Mouse (Mus musculus): ENCODE data around the gene Sacs. TPM values are rescaled to one million over a fixed set of nuclear protein-coding genes. Genes with fewer than 3 reads are reported as not detected.

Sacs gene
- total RNA-seq, 1 experiment from 2014 or later: 22.3 TPM

DNA sequence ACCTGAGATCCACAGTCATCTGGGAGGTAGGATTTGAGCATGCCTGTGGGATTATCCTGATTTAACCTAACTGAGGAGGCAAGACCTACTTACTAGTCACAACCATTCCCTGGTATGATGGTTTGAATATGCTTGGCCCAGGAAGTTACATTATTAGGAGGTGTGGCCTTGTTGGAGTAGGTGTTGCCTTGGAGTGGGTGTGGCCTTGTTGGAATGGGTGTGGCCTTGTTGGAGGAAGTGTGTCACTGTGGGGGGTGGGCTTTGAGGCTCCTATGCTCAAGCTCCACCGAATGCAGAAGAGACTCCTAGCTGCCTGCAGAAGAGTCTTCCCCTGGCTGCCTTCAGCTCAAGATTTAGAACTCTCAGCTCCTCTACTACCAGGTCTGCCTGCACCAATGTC is 87.9 kb downstream of the Sacs start:
- no peak for ATAC-seq (ENCODE audit: extremely low read depth, insufficient number of reproducible peaks, low FRiP score, poor library complexity, severe bottlenecking)

- no peak for ATAC-seq (ENCODE audit: extremely low read depth, insufficient number of reproducible peaks, low FRiP score, poor library complexity, severe bottlenecking)
Observed at GRCm38 (mm10) chr14:61229763-61230162, 91.5 kb downstream of the Sacs start.

- ATAC-seq (ENCODE audit: extremely low read depth, insufficient number of reproducible peaks, low FRiP score, poor library complexity, severe bottlenecking): no peak
Observed at GRCm38 (mm10) chr14:61230179-61230578, 91.9 kb downstream of the Sacs start.

- ATAC-seq (ENCODE audit: extremely low read depth, insufficient number of reproducible peaks, low FRiP score, poor library complexity, severe bottlenecking): no peak
Observed at GRCm38 (mm10) chr14:61232016-61232568, 93.8 kb downstream of the Sacs start.

DNA sequence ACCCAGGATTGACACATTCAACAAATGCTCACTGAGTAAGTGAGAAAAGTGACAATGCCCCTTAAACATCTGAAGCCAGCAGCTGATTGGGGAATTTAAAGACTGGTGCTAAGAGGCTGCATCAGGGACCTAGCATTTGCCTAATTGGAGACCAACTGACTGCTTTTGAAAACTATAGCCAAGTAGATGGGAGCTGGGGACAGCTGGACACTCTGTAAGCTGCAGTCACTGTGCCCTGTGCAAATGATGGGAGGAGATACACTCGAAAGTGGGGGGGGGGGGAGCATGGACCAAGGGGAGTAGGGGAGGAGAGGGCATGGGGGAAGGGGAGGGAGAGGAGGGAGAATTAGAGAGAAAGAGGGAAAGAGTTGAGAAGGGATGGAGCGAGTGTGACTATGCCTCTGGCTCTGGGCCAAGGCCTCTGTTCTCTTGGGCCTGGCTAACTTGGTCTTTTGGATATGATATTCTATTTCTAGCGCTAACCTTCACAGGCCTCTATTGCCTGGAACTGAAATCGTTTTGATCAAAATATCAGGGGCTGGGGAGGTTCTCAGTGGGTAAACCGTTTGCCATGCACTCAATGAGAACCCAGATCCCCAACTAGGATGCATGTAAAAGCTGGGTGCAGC is 97.7 kb downstream of the Sacs start:
- ATAC-seq (ENCODE audit: extremely low read depth, insufficient number of reproducible peaks, low FRiP score, poor library complexity, severe bottlenecking): no peak

- no peak for ATAC-seq (ENCODE audit: extremely low read depth, insufficient number of reproducible peaks, low FRiP score, poor library complexity, severe bottlenecking)
Observed at GRCm38 (mm10) chr14:61237101-61237654, 98.9 kb downstream of the Sacs start.

DNA sequence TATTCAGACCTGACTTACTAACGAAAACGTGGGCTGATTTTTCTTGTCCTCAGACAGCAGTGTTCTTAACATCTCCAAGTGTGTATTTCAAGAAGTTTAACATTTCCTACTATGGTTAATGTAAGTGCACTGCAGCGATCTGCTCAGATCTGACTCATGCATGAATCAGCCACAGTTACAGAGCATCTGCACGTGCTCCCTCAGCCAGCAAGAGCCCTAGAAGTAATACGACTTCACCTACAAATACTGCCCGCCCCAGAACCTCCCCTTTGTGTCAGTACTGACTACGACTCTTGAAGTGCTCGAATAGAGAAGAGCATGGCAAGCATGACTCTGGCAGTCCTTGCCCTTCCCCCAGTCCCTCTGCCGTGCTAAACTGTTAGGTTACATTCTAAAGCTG is 100.5 kb downstream of the Sacs start:
- no peak for ATAC-seq (ENCODE audit: extremely low read depth, insufficient number of reproducible peaks, low FRiP score, poor library complexity, severe bottlenecking)

DNA sequence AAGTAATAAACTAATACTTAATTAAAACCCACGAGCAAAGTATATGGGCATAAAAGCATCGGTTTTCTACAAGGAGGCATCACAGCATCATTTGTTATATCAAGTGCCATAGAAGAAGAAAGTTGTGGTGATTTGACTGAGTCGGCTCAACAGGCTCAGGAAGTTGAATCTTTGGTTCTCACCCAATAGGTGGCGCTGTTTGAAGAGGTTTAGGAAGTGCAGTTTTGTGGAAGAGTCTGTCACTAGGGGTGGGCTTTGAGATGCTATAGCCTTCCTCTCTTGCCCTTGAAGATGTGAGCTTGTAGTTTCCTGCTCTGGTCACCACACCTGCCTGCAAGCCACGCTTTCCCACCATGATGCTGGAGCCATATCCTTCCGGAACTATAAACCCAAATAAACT is 104.4 kb downstream of the Sacs start:
- ATAC-seq (ENCODE audit: extremely low read depth, insufficient number of reproducible peaks, low FRiP score, poor library complexity, severe bottlenecking): no peak

- ATAC-seq (ENCODE audit: extremely low read depth, insufficient number of reproducible peaks, low FRiP score, poor library complexity, severe bottlenecking): no peak
Observed at GRCm38 (mm10) chr14:61246444-61246843, 108.2 kb downstream of the Sacs start.

DNA sequence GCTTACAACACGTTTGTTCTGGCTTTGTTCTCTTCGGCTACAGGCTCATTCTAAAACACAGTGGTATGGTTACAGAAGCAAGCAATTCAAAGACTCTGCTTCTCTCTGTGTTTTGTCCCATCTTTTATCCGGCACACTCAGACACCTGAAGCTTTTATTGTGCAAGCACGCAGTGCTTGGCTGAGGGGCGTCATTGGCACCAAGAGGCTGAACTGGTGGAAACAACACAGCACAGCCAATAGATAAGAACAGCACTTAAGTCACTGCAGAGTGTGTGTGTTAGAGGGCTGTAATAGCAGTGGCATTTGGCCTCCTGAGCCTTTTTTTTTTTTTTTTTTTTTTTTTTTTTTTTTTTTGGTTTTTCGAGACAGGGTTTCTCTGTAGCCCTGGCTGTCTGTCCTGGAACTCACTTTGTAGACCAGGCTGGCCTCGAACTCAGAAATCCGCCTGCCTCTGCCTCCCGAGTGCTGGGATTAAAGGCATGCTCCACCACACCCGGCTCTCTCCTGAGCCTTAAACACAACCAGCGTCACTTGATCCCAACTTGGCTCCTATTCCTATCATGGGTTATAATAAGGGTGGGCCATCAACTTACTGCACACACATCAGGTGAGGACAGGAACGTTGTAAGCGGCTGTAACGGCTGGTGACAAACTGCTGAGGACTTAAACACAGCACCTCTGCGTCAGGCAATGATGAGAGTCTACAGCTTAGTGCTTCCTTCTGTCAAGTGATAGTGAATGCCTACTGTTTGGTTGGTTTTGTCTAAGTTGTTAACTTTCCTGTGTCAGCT is 114.5 kb downstream of the Sacs start:
- ATAC-seq (ENCODE audit: extremely low read depth, insufficient number of reproducible peaks, low FRiP score, poor library complexity, severe bottlenecking): no peak

GRCm38 (mm10) chr14:61258352-61258751 is 120.1 kb downstream of the Sacs start, which contains the start of gene Sgcg:
Gene Sgcg, minus strand, starts transcription at chr14:61258490.
- ATAC-seq (ENCODE audit: extremely low read depth, insufficient number of reproducible peaks, low FRiP score, poor library complexity, severe bottlenecking): no peak

DNA sequence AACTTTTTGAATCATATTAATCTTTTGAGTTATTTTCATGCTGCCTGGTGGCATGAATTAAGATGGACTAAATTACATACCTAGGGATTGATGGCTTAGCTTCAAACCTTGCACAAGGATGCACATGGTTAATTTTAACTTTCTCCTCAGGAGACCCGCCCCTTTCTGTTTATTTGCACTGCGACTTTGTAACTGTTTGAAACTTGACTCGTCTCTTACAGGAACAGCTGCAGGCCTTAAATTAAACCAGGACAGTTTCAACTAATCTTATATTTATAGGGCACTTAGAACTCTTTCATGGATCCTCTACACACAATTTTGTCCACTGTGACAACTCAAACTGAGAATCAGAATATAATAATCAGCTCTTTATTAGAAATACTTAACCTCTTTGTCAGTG is 120.8 kb downstream of the Sacs start:
- ATAC-seq (ENCODE audit: extremely low read depth, insufficient number of reproducible peaks, low FRiP score, poor library complexity, severe bottlenecking): no peak

- no peak for ATAC-seq (ENCODE audit: extremely low read depth, insufficient number of reproducible peaks, low FRiP score, poor library complexity, severe bottlenecking)
Observed at GRCm38 (mm10) chr14:61267908-61268475, 129.7 kb downstream of the Sacs start.

- no peak for ATAC-seq (ENCODE audit: extremely low read depth, insufficient number of reproducible peaks, low FRiP score, poor library complexity, severe bottlenecking)
Observed at GRCm38 (mm10) chr14:61274414-61275198, 136.3 kb downstream of the Sacs start.

- peak; percentile 59; the same call in 1 of the 2 replicates for ATAC-seq (ENCODE audit: extremely low read depth, insufficient number of reproducible peaks, low FRiP score, poor library complexity, severe bottlenecking)
Observed at GRCm38 (mm10) chr14:61277285-61277684, 139.0 kb downstream of the Sacs start.

DNA sequence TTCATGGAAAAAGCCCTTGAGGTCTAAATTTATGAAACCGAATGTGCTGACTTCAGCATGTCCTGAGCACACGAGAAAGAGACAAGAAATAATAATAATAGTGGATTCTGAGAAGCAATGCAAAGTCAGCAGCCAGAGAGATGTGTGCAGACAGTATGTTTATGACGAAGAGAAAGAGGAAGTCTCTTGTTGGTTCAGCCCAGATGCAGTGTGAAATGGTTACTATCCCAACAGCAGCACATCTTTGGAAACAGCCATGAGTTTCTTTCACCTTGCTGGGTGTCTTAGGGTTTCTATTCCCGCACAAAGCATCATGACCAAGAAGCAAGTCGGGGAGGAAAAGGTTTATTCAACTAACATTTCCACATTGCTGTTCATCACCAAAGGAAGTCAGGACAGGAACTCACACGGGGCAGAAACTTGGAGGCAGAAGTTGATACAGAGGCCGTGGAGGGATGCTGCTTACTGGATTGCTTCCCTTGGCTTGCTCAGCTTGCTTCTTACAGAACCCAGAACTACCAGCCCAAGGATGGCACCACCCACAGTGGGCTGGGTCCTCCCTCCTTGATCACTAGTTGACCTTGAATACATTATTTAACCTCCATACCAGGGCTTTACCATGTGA is 140.5 kb downstream of the Sacs start:
- ATAC-seq (ENCODE audit: extremely low read depth, insufficient number of reproducible peaks, low FRiP score, poor library complexity, severe bottlenecking): no peak

DNA sequence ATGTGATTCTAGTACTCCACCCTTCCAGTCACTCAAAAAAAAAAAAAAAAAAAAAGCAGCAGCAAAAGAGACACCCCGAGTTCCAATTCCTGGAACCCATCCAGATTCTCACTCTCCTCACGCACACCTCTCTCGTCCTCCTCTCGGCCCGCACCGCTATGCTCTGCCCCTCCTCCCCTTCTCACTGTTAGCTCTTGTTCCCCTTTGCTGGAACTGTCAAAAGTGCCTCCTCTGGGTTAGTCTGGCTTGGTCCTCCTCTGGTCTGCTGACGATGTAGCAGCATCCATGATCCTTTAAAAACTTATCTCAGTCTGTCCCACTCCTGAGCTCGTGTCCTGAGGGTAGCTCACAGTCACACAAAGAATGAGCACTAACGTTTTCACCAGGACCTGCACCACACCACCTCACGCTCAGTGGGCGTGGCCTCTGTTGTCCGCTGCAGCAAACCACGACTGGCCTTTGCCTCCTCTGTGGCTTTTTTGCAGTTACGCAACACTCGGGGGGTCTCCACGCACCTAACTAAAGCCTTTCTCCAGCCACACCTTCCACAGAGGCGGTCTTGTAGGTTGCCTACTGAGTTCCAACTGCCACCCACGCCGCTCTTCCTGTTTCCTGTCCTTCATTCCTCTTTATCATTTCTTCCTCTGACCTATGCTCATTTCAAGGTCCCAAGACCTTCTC is 150.5 kb downstream of the Sacs start:
- peak; percentile 42; the same call in 1 of the 2 replicates for ATAC-seq (ENCODE audit: extremely low read depth, insufficient number of reproducible peaks, low FRiP score, poor library complexity, severe bottlenecking)

Data from neutrophil, adult 5-6 weeks (primary cell).